Mouse (Mus musculus) cerebellum, adult (tissue): ENCODE data around the gene Ackr4.
A peak's percentile ranks its signal among the peaks of the same experiment; 100 is the strongest.

Experiments used
- ATAC-seq: cut with Nextera tagmentation; 2 replicates; pipeline ENCODE4 v1.9.2; 2017; ENCODE audit warnings: mild to moderate bottlenecking, moderate library complexity, mixed read lengths; ENCODE audit not compliant: insufficient number of reproducible peaks, low FRiP score, low TSS enrichment

Ackr4 gene

GRCm38 (mm10) chr9:104062430-104063243 lies 64.1 kb downstream of the Ackr4 start, which contains the start of gene Uba5:
TSS of gene Uba5 (minus strand) at chr9:104063134.
- ATAC-seq: peak; percentile 57; the same call in 1 of the 2 replicates

GRCm38 (mm10) chr9:104051028-104051427 lies 75.7 kb downstream of the Ackr4 start:
- no peak for ATAC-seq

GRCm38 (mm10) chr9:104043676-104044075 lies 83.1 kb downstream of the Ackr4 start:
- no peak for ATAC-seq

GRCm38 (mm10) chr9:104040362-104040761 lies 86.4 kb downstream of the Ackr4 start, which contains the start of gene Gm28305:
TSS of gene Gm28305 (plus strand) at chr9:104040662.
- no peak for ATAC-seq

GRCm38 (mm10) chr9:104039742-104040141 lies 87.0 kb downstream of the Ackr4 start:
- ATAC-seq: no peak

- no peak for ATAC-seq
Measured at GRCm38 (mm10) chr9:104039031-104039695, 87.6 kb downstream of the Ackr4 start.

GRCm38 (mm10) chr9:104038266-104038665 lies 88.5 kb downstream of the Ackr4 start:
- no peak for ATAC-seq

- no peak for ATAC-seq
Measured at GRCm38 (mm10) chr9:104035261-104036015, 91.3 kb downstream of the Ackr4 start.

- ATAC-seq: no peak
Measured at GRCm38 (mm10) chr9:104034718-104035117, 92.0 kb downstream of the Ackr4 start.

- ATAC-seq: no peak
Measured at GRCm38 (mm10) chr9:104034231-104034630, 92.5 kb downstream of the Ackr4 start.
